Mouse (Mus musculus) layer of hippocampus, adult 18-20 months (tissue): Measurements from ENCODE around the gene Slco4c1. TPM values are rescaled to one million over a fixed set of nuclear protein-coding genes. Genes with fewer than 3 reads are reported as not detected.

Experiments
- DNase-seq, 2 experiments: peaks; one replicate each; pipeline ENCODE4 v3.0.0; 2022; ENCODE audit warnings: low spot score in 2 of 2
- total RNA-seq, 2 experiments: library from RNA; stranded (reverse); gene quantifications; 2 replicates each; pipeline ENCODE4 v1.2.3; 2021

Slco4c1 gene
- total RNA-seq, 2 experiments from 2014 or later: 1.5 TPM

GRCm38 (mm10) chr1:96773712-96774111 is 98.3 kb downstream of the Slco4c1 start:
- no peak for DNase-seq

GRCm38 (mm10) chr1:96770283-96770682 is 101.7 kb downstream of the Slco4c1 start:
- no peak for DNase-seq

GRCm38 (mm10) chr1:96768264-96768663 is 103.7 kb downstream of the Slco4c1 start:
- DNase-seq: peak; percentile 19 to 41

- no peak for DNase-seq
Observed at GRCm38 (mm10) chr1:96766535-96766934, 105.4 kb downstream of the Slco4c1 start.
